Mouse (Mus musculus) bone marrow, adult 2 months (tissue): ENCODE data around the gene Kynu.

ENCODE experiments used
- CTCF ChIP-seq: fragments of 200-500 bp; IDR thresholded peaks from 2 replicates; pipeline ENCODE4 v1.5.1; 2011; ENCODE audit warnings: low read length, control low read depth; ENCODE audit not compliant: control insufficient read depth, insufficient read depth
- POLR2A ChIP-seq: fragments of 200-500 bp; IDR thresholded peaks from 2 replicates; pipeline ENCODE4 v1.6.1; 2011; ENCODE audit warnings: low read depth, mild to moderate bottlenecking, control low read depth, low read length, borderline replicate concordance; ENCODE audit not compliant: control insufficient read depth

GRCm38 (mm10) chr2:43691290-43691689 is 136.2 kb downstream of the Kynu start:
- TF ChIP-seq CTCF = no peak
- TF ChIP-seq POLR2A = no peak
